Mouse (Mus musculus): Measurements from ENCODE around the gene Rgs10.

DNA sequence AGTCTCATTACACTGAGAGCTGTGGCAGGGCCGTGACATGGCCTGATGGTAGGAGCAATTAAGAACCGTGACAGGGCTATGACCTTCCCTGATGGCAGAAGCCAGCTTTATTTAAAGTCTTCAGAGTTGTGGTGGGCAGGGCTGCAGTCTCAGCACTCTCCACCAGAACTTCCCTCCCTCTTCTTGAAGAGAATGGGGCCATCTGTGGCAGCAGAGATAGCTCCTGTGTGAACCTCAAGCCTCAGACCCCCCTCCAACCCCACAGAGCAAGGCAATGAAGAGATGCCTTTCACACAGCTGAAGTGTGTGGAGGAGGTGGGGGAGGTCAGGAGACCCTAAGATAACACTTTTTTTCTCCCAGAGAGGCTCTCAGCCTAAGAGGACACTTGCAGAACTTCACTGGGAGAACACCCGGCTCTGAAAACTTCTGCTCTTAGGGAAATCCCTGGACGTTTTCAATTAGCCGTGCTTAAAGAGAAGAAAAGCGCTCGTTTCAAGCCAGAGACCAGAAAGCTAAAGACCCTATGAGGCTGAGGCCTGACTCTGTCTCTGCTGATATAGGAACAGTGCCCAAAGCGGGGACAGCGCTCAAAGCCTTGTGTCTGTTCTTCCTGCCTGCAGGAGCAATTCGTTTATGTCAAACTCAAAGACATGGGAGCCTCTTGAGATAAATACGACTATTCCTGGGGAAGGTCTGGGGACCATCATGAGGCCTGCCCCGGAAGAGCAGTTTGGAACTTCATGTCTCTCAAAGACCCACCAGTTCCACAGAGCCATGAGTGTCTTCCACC lies 27.1 kb downstream of the Rgs10 start:
- TF ChIP-seq CTCF (IDR thresholded peaks at IDR 0.05; ENCODE audit: insufficient read depth, low read length) (no peak), POLR2A (IDR thresholded peaks at IDR 0.05; ENCODE audit: borderline replicate concordance, extremely low read depth, low read depth, low read length) (no peak)
